Mouse (Mus musculus): ENCODE measurements around the gene Gsto1.

GRCm38 (mm10) chr19:47869516-47869915 is 14.7 kb downstream of the Gsto1 start:
- TF ChIP-seq CTCF (IDR thresholded peaks at IDR 0.05) (no peak), EP300 (IDR thresholded peaks at IDR 0.05; ENCODE audit: insufficient read depth, low read depth, low read length) (no peak)
